Mouse (Mus musculus) fat pad, adult 2 months (tissue): ENCODE data around the gene Arhgap31.

Source experiments
- DNase-seq: peaks from one replicate; pipeline ENCODE4 v3.0.0-alpha.2; 2011; ENCODE audit warnings: low read depth, low spot score; ENCODE audit errors: extremely low read depth

Gene Arhgap31

DNA sequence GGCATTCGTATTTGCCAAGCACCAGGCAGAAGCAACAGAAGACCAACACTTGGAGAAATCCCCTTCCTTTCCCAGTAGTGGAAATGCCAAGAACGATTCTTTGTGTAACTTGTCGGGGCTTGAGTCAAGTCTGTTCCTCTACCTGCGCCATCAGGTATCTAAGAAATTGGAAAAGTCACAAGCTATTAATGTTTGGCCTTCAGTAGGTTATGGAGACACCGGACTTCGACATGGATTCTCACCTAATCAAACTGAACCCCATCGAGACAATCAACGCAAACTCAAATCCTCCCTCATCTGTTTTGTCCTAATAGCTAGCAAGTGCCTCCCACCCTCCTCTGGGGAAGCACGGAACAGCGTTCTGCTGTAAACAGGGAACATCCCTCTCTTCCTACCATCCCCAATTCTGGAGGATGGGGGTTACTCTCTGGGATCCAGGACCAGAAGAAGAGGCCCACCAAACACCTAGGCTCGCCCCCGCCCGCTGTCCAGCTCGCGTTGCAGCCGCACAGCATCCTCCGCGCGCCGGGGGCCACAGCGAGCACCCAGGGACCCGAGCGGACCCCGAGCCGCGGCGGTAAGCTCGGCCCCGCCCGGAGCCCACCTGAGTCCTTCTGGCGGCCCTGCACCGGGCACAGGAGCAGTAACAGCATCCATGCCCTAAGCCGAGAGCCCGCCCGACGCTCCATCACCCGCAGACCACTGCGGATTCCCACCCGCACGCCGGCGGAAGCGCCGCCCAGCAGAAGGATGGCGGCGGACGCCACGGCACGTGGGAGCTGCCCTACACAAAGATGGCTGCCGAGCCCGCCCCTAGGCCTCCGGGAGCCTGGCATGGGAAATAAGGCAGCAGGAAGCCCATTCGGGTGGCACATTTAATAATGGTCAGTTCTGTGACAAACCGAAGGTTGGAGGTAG is 163.3 kb downstream of the Arhgap31 start, which contains the start of gene Poglut1:
Poglut1 (minus strand) TSS at position 780 of the 918 bp plus-strand sequence.
- no peak for DNase-seq
